Mouse (Mus musculus) spleen, embryonic (tissue): ENCODE results near the gene Prdx1.

Source experiments
- CTCF ChIA-PET: fragments of 350-600 bp; sonication (Branson Sonifier 250); formaldehyde crosslinking; loops from one replicate; lab custom pipeline; 2022; lab: Charles Lee

Prdx1 gene

GRCm38 (mm10) chr4:116676027-116676426 lies 9.3 kb upstream of the Prdx1 start:
- CTCF ChIA-PET, result no interaction called here

- CTCF ChIA-PET, result no interaction called here
Measured at GRCm38 (mm10) chr4:116677808-116678207, 7.5 kb upstream of the Prdx1 start.

GRCm38 (mm10) chr4:116679141-116679540 lies 6.2 kb upstream of the Prdx1 start:
- CTCF ChIA-PET, result interaction anchor here (0.6 kb wide), 1 partner anchor 478 kb away, joined by 3 read pairs; no protein-coding TSS in a partner anchor

GRCm38 (mm10) chr4:116680521-116680920 lies 4.8 kb upstream of the Prdx1 start:
- CTCF ChIA-PET, result interaction anchor here (0.6 to 0.9 kb wide), 2 partner anchors 69 to 106 kb away, joined by 3 to 4 read pairs; no protein-coding TSS in a partner anchor

GRCm38 (mm10) chr4:116683957-116684356 lies 1.4 kb upstream of the Prdx1 start:
- CTCF ChIA-PET, result no interaction called here

GRCm38 (mm10) chr4:116684665-116685064 lies 679 bp upstream of the Prdx1 start:
- CTCF ChIA-PET, result no interaction called here

GRCm38 (mm10) chr4:116687041-116687440 lies 1.7 kb downstream of the Prdx1 start:
- CTCF ChIA-PET, result interaction anchor here (0.6 kb wide), 1 partner anchor 61 kb away, joined by 4 read pairs; no protein-coding TSS in a partner anchor

- CTCF ChIA-PET, result no interaction called here
Measured at GRCm38 (mm10) chr4:116689309-116689876, 4.0 kb downstream of the Prdx1 start.

GRCm38 (mm10) chr4:116692146-116692545 lies 6.8 kb downstream of the Prdx1 start:
- CTCF ChIA-PET, result no interaction called here

GRCm38 (mm10) chr4:116693785-116694184 lies 8.4 kb downstream of the Prdx1 start:
- CTCF ChIA-PET, result interaction anchor here (0.7 kb wide), 1 partner anchor 21 kb away, joined by 5 read pairs; no protein-coding TSS in a partner anchor

GRCm38 (mm10) chr4:116698693-116699342 lies 13.5 kb downstream of the Prdx1 start:
- CTCF ChIA-PET, result no interaction called here

GRCm38 (mm10) chr4:116700964-116701363 lies 15.6 kb downstream of the Prdx1 start:
- CTCF ChIA-PET, result no interaction called here

- CTCF ChIA-PET, result interaction anchor here (1.6 kb wide), 1 partner anchor 78 kb away, joined by 3 read pairs; no protein-coding TSS in a partner anchor
Measured at GRCm38 (mm10) chr4:116703804-116704203, 18.5 kb downstream of the Prdx1 start.

GRCm38 (mm10) chr4:116707666-116708065 lies 22.3 kb downstream of the Prdx1 start:
- CTCF ChIA-PET, result no interaction called here

- CTCF ChIA-PET, result interaction anchor here (0.6 to 0.7 kb wide), 3 partner anchors 64 to 339 kb away, joined by 3 to 25 read pairs (median 11); no protein-coding TSS in a partner anchor
Measured at GRCm38 (mm10) chr4:116708201-116708764, 22.9 kb downstream of the Prdx1 start, which contains the start of the genes Mmachc and Ccdc163. Gene Mmachc (minus strand): TSS chr4:116708406. Gene Ccdc163 (plus strand): TSS chr4:116708509.

GRCm38 (mm10) chr4:116708791-116709390 lies 23.5 kb downstream of the Prdx1 start:
- CTCF ChIA-PET, result interaction anchor here (0.6 to 0.7 kb wide), 2 partner anchors 63 to 339 kb away, joined by 11 to 25 read pairs; no protein-coding TSS in a partner anchor

GRCm38 (mm10) chr4:116710154-116710553 lies 24.8 kb downstream of the Prdx1 start:
- CTCF ChIA-PET, result no interaction called here

GRCm38 (mm10) chr4:116712536-116712935 lies 27.2 kb downstream of the Prdx1 start:
- CTCF ChIA-PET, result interaction anchor here (0.7 kb wide), 1 partner anchor 475 kb away, joined by 12 read pairs; no protein-coding TSS in a partner anchor

GRCm38 (mm10) chr4:116719396-116719795 lies 34.1 kb downstream of the Prdx1 start:
- CTCF ChIA-PET, result interaction anchor here (0.7 to 1.8 kb wide), 2 partner anchors 69 to 77 kb away, joined by 3 to 9 read pairs; no protein-coding TSS in a partner anchor

- CTCF ChIA-PET, result interaction anchor here (1.8 kb wide), 1 partner anchor 67 kb away, joined by 9 read pairs; no protein-coding TSS in a partner anchor
Measured at GRCm38 (mm10) chr4:116720343-116721097, 35.2 kb downstream of the Prdx1 start, which contains the start of gene Tesk2. Gene Tesk2 (plus strand): TSS chr4:116720948.
